ENCODE assay signal across 8 mouse cellular contexts in genomic region chr2:153032083-153032842, GRCm38 (mm10). TPM values are rescaled to one million over a fixed set of nuclear protein-coding genes. Genes with fewer than 3 reads are reported as not detected.
A peak's percentile ranks its signal among the peaks of the same experiment; 100 is the strongest.
DNase-seq lines count a peak whose midpoint lies in the region; ATAC-seq and TF ChIP-seq lines count a peak whose summit lies in the region.

No protein-coding gene starts in this region.

- no peak for DNase-seq in cerebellum, adult 8-10 months
- DNase-seq in cerebellum, adult 2 months: peak in 1 of 2 experiments; percentile 74
- DNase-seq in gastrocnemius, adult 2 months: peak; percentile 75
- peak; percentile 71 for DNase-seq in hindbrain, postnatal 0 days (ENCODE audit: low spot score)
- DNase-seq in liver: peak; percentile 78
- peak; percentile 48 to 68 for DNase-seq in monocyte, adult 2 months (ENCODE audit: low read depth in 1 of 2, low spot score in 2 of 2)

- peaks cover 24% of the 10 kb centered on the region for H3K4me1 ChIP-seq in cerebellum, adult 2 months (ENCODE audit: control insufficient read depth, insufficient read depth, low read length)
- H3K4me1 ChIP-seq in hindbrain, postnatal 0 days (ENCODE audit: insufficient read depth, low read length): peaks cover 14% of the 10 kb centered on the region; the same call in 1 of the 2 replicates
- peaks cover 5% of the 10 kb centered on the region for H3K4me1 ChIP-seq in stomach, embryonic 16.5 days (ENCODE audit: control insufficient read depth, insufficient read depth, low read length)

- H3K36me3 ChIP-seq in hindbrain, postnatal 0 days (ENCODE audit: insufficient read depth, low read length): no peaks in the 10 kb centered on the region
- no peaks in the 10 kb centered on the region for H3K36me3 ChIP-seq in stomach, embryonic 16.5 days (ENCODE audit: control insufficient read depth, insufficient read depth, low read length)

- TF ChIP-seq CTCF in cerebellum, adult 2 months (IDR thresholded peaks at IDR 0.05; ENCODE audit: borderline replicate concordance, insufficient read depth, low read depth, low read length): no peak
- no peak for TF ChIP-seq CTCF in gastrocnemius, adult 2 months (IDR thresholded peaks at IDR 0.05)
- TF ChIP-seq CTCF in hindbrain, postnatal 0 days (IDR thresholded peaks at IDR 0.05; ENCODE audit: low read depth): peak; percentile 22; the same call in 1 of the 2 replicates

- 1% methylated on average over 57 of the region's 58 CpGs for WGBS in cerebellum, adult 2 months
- WGBS in hindbrain, postnatal 0 days: 2% methylated on average over 48 of the region's 58 CpGs
- 2% methylated on average over 49 of the region's 58 CpGs for WGBS in stomach, embryonic 16.5 days

- peak; percentile 8; the same call in 1 of the 2 replicates for ATAC-seq in cerebellum, adult (ENCODE audit: insufficient number of reproducible peaks, low FRiP score, low TSS enrichment)
- ATAC-seq in hindbrain, postnatal 0 days: peak; percentile 60
- ATAC-seq in stomach, embryonic 16.5 days (ENCODE audit: insufficient read depth, low FRiP score): peak; percentile 80

- intact Hi-C loops in gastrocnemius, adult 2 months (cut with DNase I): no loop called here

- peak overlapping the region; percentile 87 for H3K4me3 ChIP-seq in cerebellum, adult 2 months (replicated peaks; ENCODE audit: insufficient read depth, low read depth, low read length)
- peak overlapping the region; percentile 19 for H3K4me3 ChIP-seq in gastrocnemius, adult 2 months
- H3K4me3 ChIP-seq in hindbrain, postnatal 0 days (ENCODE audit: low read length): peak overlapping the region; percentile 70
- peak overlapping the region; percentile 43 for H3K4me3 ChIP-seq in stomach, embryonic 16.5 days (replicated peaks; ENCODE audit: low read length)

- H3K27me3 ChIP-seq in cerebellum, adult 2 months (ENCODE audit: control insufficient read depth, insufficient read depth, low read length): no peaks in the 10 kb centered on the region
- no peaks in the 10 kb centered on the region for H3K27me3 ChIP-seq in hindbrain, postnatal 0 days (ENCODE audit: insufficient read depth, low read length)
- H3K27me3 ChIP-seq in stomach, embryonic 16.5 days (ENCODE audit: control insufficient read depth, insufficient read depth, low read length): peaks cover 26% of the 10 kb centered on the region

- no peaks in the 10 kb centered on the region for H3K9me3 ChIP-seq in hindbrain, postnatal 0 days (ENCODE audit: low read length)
- no peaks in the 10 kb centered on the region for H3K9me3 ChIP-seq in stomach, embryonic 16.5 days (replicated peaks; ENCODE audit: control insufficient read depth, low read length)

- no peak for TF ChIP-seq POLR2A in cerebellum, adult 2 months (IDR thresholded peaks at IDR 0.05; ENCODE audit: borderline replicate concordance, insufficient read depth, low read length)

- H3K9ac ChIP-seq in hindbrain, postnatal 0 days (replicated peaks; ENCODE audit: low read length): peak overlapping the region; percentile 73
- H3K9ac ChIP-seq in stomach, embryonic 16.5 days (ENCODE audit: low read length): no peak overlapping the region

- peak overlapping the region; percentile 74 for H3K4me2 ChIP-seq in hindbrain, postnatal 0 days (ENCODE audit: low read depth, low read length)
- peak overlapping the region; percentile 77 for H3K4me2 ChIP-seq in stomach, embryonic 16.5 days (ENCODE audit: low read depth, low read length)

- H3K27ac ChIP-seq in cerebellum, adult 2 months (ENCODE audit: insufficient read depth, low read length): peak overlapping the region; percentile 76
- H3K27ac ChIP-seq in gastrocnemius, adult 2 months: no peak overlapping the region
- peak overlapping the region; percentile 96 for H3K27ac ChIP-seq in hindbrain, postnatal 0 days
- no peak overlapping the region for H3K27ac ChIP-seq in stomach, embryonic 16.5 days (ENCODE audit: low read length)

RNA-seq across cellular contexts. Expression of gene Xkr7, which starts 0.6 kb away (rescaled TPM):
- 9.5 and 11.6 TPM in 2 replicates for polyA plus RNA-seq in cerebellum, adult 2 months (2012; rRNA removed)
- total RNA-seq in gastrocnemius, adult 2 months (2021): not detected
- 65.0 and 74.1 TPM in 2 replicates for total RNA-seq in hindbrain, postnatal 0 days (2014; rRNA removed)
- 1.5 and 1.6 TPM in 2 replicates for polyA plus RNA-seq in hindbrain, postnatal 0 days (2015; fragmentation: Nextera tagmentation; extraction: Ambion mirVana)
- polyA plus RNA-seq in stomach, embryonic 16.5 days (2015; fragmentation: Nextera tagmentation; extraction: Ambion mirVana): not detected in 2 replicates

RNA-seq across cellular contexts. Expression of gene Pdrg1, which starts 17.0 kb away (rescaled TPM):
- polyA plus RNA-seq in cerebellum, adult 2 months (2012; rRNA removed): 131 and 133 TPM in 2 replicates
- total RNA-seq in gastrocnemius, adult 2 months (2021): 10 to 100 TPM; 73.6 to 91.5 TPM
- 45.3 and 85.8 TPM in 2 replicates for total RNA-seq in hindbrain, postnatal 0 days (2014; rRNA removed)
- 221 and 224 TPM in 2 replicates for polyA plus RNA-seq in hindbrain, postnatal 0 days (2015; fragmentation: Nextera tagmentation; extraction: Ambion mirVana)
- polyA plus RNA-seq in stomach, embryonic 16.5 days (2015; fragmentation: Nextera tagmentation; extraction: Ambion mirVana): 101 and 105 TPM in 2 replicates

RNA-seq across cellular contexts. Expression of gene Ccm2l, which starts 33.5 kb away (rescaled TPM):
- polyA plus RNA-seq in cerebellum, adult 2 months (2012; rRNA removed): 9.0 and 11.4 TPM in 2 replicates
- 1 to 10 TPM; 4.5 to 6.9 TPM for total RNA-seq in gastrocnemius, adult 2 months (2021)
- 3.9 and 4.7 TPM in 2 replicates for total RNA-seq in hindbrain, postnatal 0 days (2014; rRNA removed)
- polyA plus RNA-seq in hindbrain, postnatal 0 days (2015; fragmentation: Nextera tagmentation; extraction: Ambion mirVana): 1.3 TPM in 2 replicates
- polyA plus RNA-seq in stomach, embryonic 16.5 days (2015; fragmentation: Nextera tagmentation; extraction: Ambion mirVana): 0.51 and 1.0 TPM in 2 replicates

Comparison
In these comparisons a context has a peak if more than half of its experiments do, and no peak if none do; other contexts are left out.
1. ATAC-seq: peak in every context shown above with its lines; median percentile 80 in stomach, embryonic 16.5 days; 60 in hindbrain, postnatal 0 days; 8 in cerebellum, adult.
2. H3K27ac ChIP-seq: peak in cerebellum, adult 2 months (single experiment) and hindbrain, postnatal 0 days (single experiment); none in gastrocnemius, adult 2 months (single experiment) and stomach, embryonic 16.5 days (single experiment).
3. H3K4me3 ChIP-seq: peak in every context shown above with its lines; median percentile 87 in cerebellum, adult 2 months; 70 in hindbrain, postnatal 0 days; 43 in stomach, embryonic 16.5 days; 19 in gastrocnemius, adult 2 months.